Mouse (Mus musculus) gastrocnemius, postnatal 25 days (tissue): ENCODE results near the gene Nfu1. TPM values are rescaled to one million over a fixed set of nuclear protein-coding genes. Genes with fewer than 3 reads are reported as not detected.
"Not testable (repeated sequence)": the region's sequence is repeated elsewhere in the genome, so short reads cannot be mapped to it uniquely, and the experiment has no call there.

Source experiments
- DNase-seq: peaks from one replicate; pipeline ENCODE4 v3.0.0; 2022
- total RNA-seq, 2 experiments: library from RNA; stranded (reverse); gene quantifications; 1 replicate in 1 of 2; 2 replicates in 1 of 2; pipeline ENCODE4 v1.2.3; 2021

Gene Nfu1
- total RNA-seq, 2 experiments from 2014 or later, result 55.5 to 56.5 TPM

GRCm38 (mm10) chr6:87018874-87019273 is 9.8 kb downstream of the Nfu1 start:
- no peak for DNase-seq

GRCm38 (mm10) chr6:87021791-87022190 is 12.8 kb downstream of the Nfu1 start:
- DNase-seq, result no peak

- no peak for DNase-seq
These were observed 17.9 kb downstream of the Nfu1 start for GRCm38 (mm10) chr6:87026980-87027379.

- no peak for DNase-seq
These were observed 19.8 kb downstream of the Nfu1 start for GRCm38 (mm10) chr6:87028881-87029280.

GRCm38 (mm10) chr6:87031310-87031709 is 22.3 kb downstream of the Nfu1 start:
- not testable (repeated sequence) for DNase-seq

GRCm38 (mm10) chr6:87032401-87032800 is 23.4 kb downstream of the Nfu1 start:
- no peak for DNase-seq

GRCm38 (mm10) chr6:87034395-87034794 is 25.4 kb downstream of the Nfu1 start:
- no peak for DNase-seq

- DNase-seq, result no peak
These were observed 29.0 kb downstream of the Nfu1 start for GRCm38 (mm10) chr6:87037826-87038620.

- no peak for DNase-seq
These were observed 30.1 kb downstream of the Nfu1 start for GRCm38 (mm10) chr6:87039161-87039560.

GRCm38 (mm10) chr6:87040971-87041370 is 31.9 kb downstream of the Nfu1 start:
- no peak for DNase-seq

- DNase-seq, result no peak
These were observed 32.4 kb downstream of the Nfu1 start for GRCm38 (mm10) chr6:87041431-87041830.

- DNase-seq, result no peak
These were observed 32.9 kb downstream of the Nfu1 start for GRCm38 (mm10) chr6:87042004-87042336.

- peak; percentile 95 for DNase-seq
These were observed 33.5 kb downstream of the Nfu1 start, which contains the start of gene Gfpt1 for GRCm38 (mm10) chr6:87042337-87043130. Gfpt1 (plus strand) TSS chr6:87042846.

GRCm38 (mm10) chr6:87043131-87043516 is 34.1 kb downstream of the Nfu1 start:
- DNase-seq, result no peak

GRCm38 (mm10) chr6:87044895-87045294 is 35.9 kb downstream of the Nfu1 start:
- DNase-seq, result no peak

GRCm38 (mm10) chr6:87045507-87045906 is 36.5 kb downstream of the Nfu1 start:
- DNase-seq, result no peak

- DNase-seq, result not testable (repeated sequence)
These were observed 39.7 kb downstream of the Nfu1 start for GRCm38 (mm10) chr6:87048712-87049111.

GRCm38 (mm10) chr6:87051886-87052425 is 42.9 kb downstream of the Nfu1 start:
- DNase-seq, result no peak

GRCm38 (mm10) chr6:87054193-87054592 is 45.2 kb downstream of the Nfu1 start:
- DNase-seq, result no peak

GRCm38 (mm10) chr6:87059754-87060153 is 50.7 kb downstream of the Nfu1 start:
- no peak for DNase-seq

- DNase-seq, result no peak
These were observed 54.5 kb downstream of the Nfu1 start for GRCm38 (mm10) chr6:87063586-87063985.

GRCm38 (mm10) chr6:87068209-87068608 is 59.2 kb downstream of the Nfu1 start:
- DNase-seq, result no peak
